Mouse (Mus musculus) cortical plate, adult 2 months (tissue): Measurements from ENCODE around the gene Bivm.

Experiments
- CTCF ChIP-seq: fragments of 200-500 bp; IDR thresholded peaks from 2 replicates; pipeline ENCODE4 v1.5.1; 2011; ENCODE audit warnings: mild to moderate bottlenecking, control low read depth, low read length; ENCODE audit not compliant: insufficient read depth; ENCODE audit errors: extremely low read depth
- POLR2A ChIP-seq: fragments of 200-500 bp; IDR thresholded peaks from 2 replicates; pipeline ENCODE4 v1.6.1; 2011; ENCODE audit warnings: mild to moderate bottlenecking, low read length, control low read depth; ENCODE audit not compliant: insufficient read depth; ENCODE audit errors: extremely low read depth

DNA sequence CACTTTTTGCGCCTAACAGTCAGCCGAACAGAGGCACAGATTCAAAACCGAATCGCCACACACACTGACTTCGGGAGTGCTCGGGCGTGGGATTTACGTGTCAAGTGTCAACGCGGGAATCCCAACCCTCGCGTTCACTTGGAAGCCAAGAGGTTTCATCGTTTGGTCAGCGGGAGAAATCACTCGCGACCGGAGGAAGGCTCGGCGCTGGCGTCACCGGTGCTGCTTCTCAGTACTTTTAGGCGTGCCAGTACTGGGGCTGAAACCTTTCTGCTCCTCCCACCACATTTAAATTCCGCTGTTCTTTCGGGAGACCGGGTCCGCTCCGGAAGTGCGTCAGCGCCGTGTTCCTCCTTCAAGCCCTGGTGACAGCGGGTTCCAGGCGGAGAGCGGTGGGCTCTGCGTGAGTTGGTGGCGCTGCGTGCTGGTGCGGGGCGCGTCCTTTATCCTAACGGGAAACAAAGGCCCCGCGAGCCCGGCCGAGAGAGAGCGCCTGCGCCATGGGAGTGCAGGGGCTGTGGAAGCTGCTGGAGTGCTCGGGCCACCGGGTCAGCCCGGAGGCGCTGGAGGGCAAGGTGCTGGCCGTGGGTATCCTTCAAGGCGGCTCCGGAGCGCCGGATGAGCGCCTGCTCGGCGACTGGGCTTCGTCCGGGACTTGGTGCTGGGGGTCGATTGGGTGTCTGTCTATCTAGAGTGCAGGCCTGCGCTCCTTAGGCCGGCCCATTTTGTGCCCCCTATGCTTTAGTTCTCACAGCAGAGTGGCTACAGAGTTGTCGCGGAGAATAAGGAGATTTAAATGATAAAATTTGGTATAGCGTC is 29.0 kb downstream of the Bivm start, which contains the start of gene Ercc5:
- TF ChIP-seq CTCF = no peak
- TF ChIP-seq POLR2A = peak; percentile 87
